ENCODE assay signal across 8 mouse cellular contexts in genomic region chr6:29576388-29576787, GRCm38 (mm10). TPM values are rescaled to one million over a fixed set of nuclear protein-coding genes. Genes with fewer than 3 reads are reported as not detected.
DNase-seq lines count a peak whose midpoint lies in the region; ATAC-seq and TF ChIP-seq lines count a peak whose summit lies in the region.
"Not testable (repeated sequence)": the region's sequence is repeated elsewhere in the genome, so short reads cannot be mapped to it uniquely, and the experiment has no call there.

No protein-coding gene starts in this region.

- peak; percentile 22 for DNase-seq in CD4-positive, CD25-positive, alpha-beta regulatory T cell, adult 2 months (ENCODE audit: low read depth, low spot score)
- peak; percentile 43 for DNase-seq in MEL (ENCODE audit: low read depth, low spot score)
- peak; percentile 14 for DNase-seq in ZHBTc4 (ENCODE audit: low read depth, low spot score)
- peak; percentile 19 for DNase-seq in induced T-regulatory cell, adult 2 months (ENCODE audit: low read depth)
- not testable (repeated sequence) for DNase-seq in layer of hippocampus, adult 2 months (ENCODE audit: low spot score in 2 of 2); liver, postnatal 0 days; midbrain, postnatal 0 days (ENCODE audit: low spot score)
- DNase-seq in thymus, postnatal 4 days: peak; percentile 9

- H3K4me3 ChIP-seq in MEL (ENCODE audit: control insufficient read depth in 1 of 2, insufficient read depth in 1 of 2, low read depth in 2 of 2, low read length in 2 of 2); layer of hippocampus, adult 2 months; liver, postnatal 0 days (ENCODE audit: low read depth, low read length); midbrain, postnatal 0 days (ENCODE audit: low read depth, low read length): not testable (repeated sequence)

- peaks cover 10 to 46% of the 10 kb centered on the region in 2 experiments for H3K36me3 ChIP-seq in MEL (ENCODE audit: control insufficient read depth in 1 of 2, insufficient read depth in 2 of 2, low read length in 2 of 2)
- peaks cover 61% of the 10 kb centered on the region for H3K36me3 ChIP-seq in liver, postnatal 0 days (replicated peaks; ENCODE audit: insufficient read depth, low read length)
- peaks cover 44% of the 10 kb centered on the region; the same call in 1 of the 2 replicates for H3K36me3 ChIP-seq in midbrain, postnatal 0 days (ENCODE audit: insufficient read depth, low read length)

- TF ChIP-seq RAD21 in MEL (IDR thresholded peaks at IDR 0.05; ENCODE audit: low read depth, low read length): not testable (repeated sequence)

- H3K27ac ChIP-seq in MEL (ENCODE audit: control insufficient read depth, low read depth, low read length); layer of hippocampus, adult 2 months; liver, postnatal 0 days (ENCODE audit: low read depth); midbrain, postnatal 0 days (ENCODE audit: low read depth, low read length): not testable (repeated sequence)

- TF ChIP-seq POLR2A in MEL (IDR thresholded peaks at IDR 0.05; ENCODE audit: control insufficient read depth in 1 of 2, insufficient read depth in 1 of 2, low read depth in 1 of 2, low read length in 2 of 2, poor library complexity in 1 of 2): not testable (repeated sequence)

- peak in 1 of 3 experiments; percentile 25; a peak in 1 of 6 replicates for TF ChIP-seq CTCF in MEL (IDR thresholded peaks at IDR 0.05 in 2 of 3, conservative IDR thresholded peaks at IDR 0.05 in 1 of 3; ENCODE audit: control insufficient read depth in 1 of 3, insufficient read depth in 1 of 3, low read depth in 2 of 3, low read length in 3 of 3, poor library complexity in 1 of 3, severe bottlenecking in 1 of 3)
- TF ChIP-seq CTCF in layer of hippocampus, adult 2 months (conservative IDR thresholded peaks at IDR 0.05): peak; percentile 56
- TF ChIP-seq CTCF in liver, postnatal 0 days (IDR thresholded peaks at IDR 0.05; ENCODE audit: low read depth): peak; percentile 28; the same call in 1 of the 2 replicates
- TF ChIP-seq CTCF in midbrain, postnatal 0 days (IDR thresholded peaks at IDR 0.05): peak; percentile 20; the same call in 1 of the 2 replicates

- H3K4me1 ChIP-seq in MEL (ENCODE audit: control insufficient read depth in 1 of 2, insufficient read depth in 2 of 2, low read length in 2 of 2); liver, postnatal 0 days (ENCODE audit: insufficient read depth); midbrain, postnatal 0 days (ENCODE audit: insufficient read depth, low read length): not testable (repeated sequence)

- H3K27me3 ChIP-seq in MEL (ENCODE audit: control insufficient read depth in 1 of 2, insufficient read depth in 2 of 2, low read length in 2 of 2); liver, postnatal 0 days (ENCODE audit: insufficient read depth, low read length); midbrain, postnatal 0 days (ENCODE audit: insufficient read depth, low read length): not testable (repeated sequence)

- not testable (repeated sequence) for ATAC-seq in liver, postnatal 0 days; midbrain, postnatal 0 days (ENCODE audit: low FRiP score)

- TF ChIP-seq EP300 in MEL (IDR thresholded peaks at IDR 0.05; ENCODE audit: low read depth in 1 of 2, low read length in 2 of 2); liver, postnatal 0 days (IDR thresholded peaks at IDR 0.05; ENCODE audit: low read depth): not testable (repeated sequence)

- not testable (repeated sequence) for H3K79me2 ChIP-seq in MEL (ENCODE audit: control insufficient read depth, insufficient read depth, low read length, poor library complexity)

- not testable (repeated sequence) for H3K9me3 ChIP-seq in MEL (replicated peaks; ENCODE audit: insufficient read depth, low read length); liver, postnatal 0 days (ENCODE audit: low read length); midbrain, postnatal 0 days (ENCODE audit: low read length)

- H3K9ac ChIP-seq in MEL (ENCODE audit: control insufficient read depth, low read depth, low read length, poor library complexity, severe bottlenecking); liver, postnatal 0 days (replicated peaks); midbrain, postnatal 0 days (replicated peaks; ENCODE audit: low read length, poor library complexity, severe bottlenecking): not testable (repeated sequence)

- 84% methylated on average over 3 of the region's 3 CpGs for WGBS in liver, postnatal 0 days (ENCODE audit: insufficient replicate concordance)
- WGBS in midbrain, postnatal 0 days: 96% methylated on average over 3 of the region's 3 CpGs

- H3K4me2 ChIP-seq in liver, postnatal 0 days (ENCODE audit: low read depth, low read length); midbrain, postnatal 0 days (ENCODE audit: low read depth, low read length, poor library complexity, severe bottlenecking): not testable (repeated sequence)

RNA-seq across cellular contexts. Expression of gene Tnpo3, which starts 33.3 kb away (rescaled TPM):
- total RNA-seq in MEL (2012; rRNA removed): 64.9 and 71.5 TPM in 2 replicates
- polyA plus RNA-seq in MEL (2012; ENCODE audit: insufficient read depth in 1 of 2, insufficient read length in 2 of 2, low read depth in 1 of 2, low replicate concordance in 2 of 2, missing spikeins in 1 of 2): 100 to 1,000 TPM; 139 to 148 TPM
- total RNA-seq in layer of hippocampus, adult 2 months (2021): 10 to 100 TPM; 65.7 to 72.7 TPM
- polyA plus RNA-seq in liver, postnatal 0 days (2015; fragmentation: Nextera tagmentation; extraction: Ambion mirVana): 18.2 and 20.4 TPM in 2 replicates
- 72.6 and 81.0 TPM in 2 replicates for total RNA-seq in midbrain, postnatal 0 days (2014; rRNA removed)
- polyA plus RNA-seq in midbrain, postnatal 0 days (2015; fragmentation: Nextera tagmentation; extraction: Ambion mirVana): 56.9 and 57.9 TPM in 2 replicates

RNA-seq across cellular contexts. Expression of gene Irf5, which starts 50.0 kb away (rescaled TPM):
- 8.2 and 9.7 TPM in 2 replicates for total RNA-seq in MEL (2012; rRNA removed)
- polyA plus RNA-seq in MEL (2012; ENCODE audit: insufficient read depth in 1 of 2, insufficient read length in 2 of 2, low read depth in 1 of 2, low replicate concordance in 2 of 2, missing spikeins in 1 of 2): 10 to 100 TPM in 1 of 2 experiments, not detected in 1; 13.3 TPM
- 1 to 10 TPM; 3.8 to 5.1 TPM for total RNA-seq in layer of hippocampus, adult 2 months (2021)
- 11.8 and 12.0 TPM in 2 replicates for polyA plus RNA-seq in liver, postnatal 0 days (2015; fragmentation: Nextera tagmentation; extraction: Ambion mirVana)
- total RNA-seq in midbrain, postnatal 0 days (2014; rRNA removed): 3.2 and 3.5 TPM in 2 replicates
- polyA plus RNA-seq in midbrain, postnatal 0 days (2015; fragmentation: Nextera tagmentation; extraction: Ambion mirVana): 1.7 and 2.0 TPM in 2 replicates
